Mouse (Mus musculus): ENCODE results near the gene Capn2. TPM values are rescaled to one million over a fixed set of nuclear protein-coding genes. Genes with fewer than 3 reads are reported as not detected.

The Capn2 gene
- total and polyA plus RNA-seq, 2 experiments from 2014 or later = 79.7 to 83.7 TPM

- Histone ChIP-seq H3K4me1 (ENCODE audit: insufficient read depth, low read length) (peaks cover 4% of the 10 kb centered on the region; the same call in 1 of the 2 replicates), H3K4me2 (ENCODE audit: low read depth, low read length) (no peak overlapping the region), H3K4me3 (ENCODE audit: low read length) (no peak overlapping the region), H3K27me3 (ENCODE audit: insufficient read depth, low read length) (no peaks in the 10 kb centered on the region), H3K9me3 (ENCODE audit: low read length) (no peaks in the 10 kb centered on the region), H3K27ac (no peak overlapping the region), H3K36me3 (ENCODE audit: insufficient read depth, low read length) (peaks cover 40% of the 10 kb centered on the region), H3K9ac (replicated peaks; ENCODE audit: low read length) (no peak overlapping the region)
- DNase-seq (ENCODE audit: low spot score) (no peak), ATAC-seq (no peak)
- WGBS = 77% methylated on average over 18 of the region's 18 CpGs
- no peak for TF ChIP-seq CTCF (IDR thresholded peaks at IDR 0.05; ENCODE audit: low read depth)
Observed at GRCm38 (mm10) chr1:182441791-182442473, 75.5 kb downstream of the Capn2 start.

GRCm38 (mm10) chr1:182439546-182440222 is 77.7 kb downstream of the Capn2 start:
- 59% methylated on average over 5 of the region's 5 CpGs for WGBS
- Histone ChIP-seq H3K36me3 (ENCODE audit: insufficient read depth, low read length) (peaks cover 31% of the 10 kb centered on the region), H3K27me3 (ENCODE audit: insufficient read depth, low read length) (no peaks in the 10 kb centered on the region), H3K9ac (replicated peaks; ENCODE audit: low read length) (no peak overlapping the region), H3K27ac (peak overlapping the region; percentile 36; the same call in 1 of the 2 replicates), H3K4me2 (ENCODE audit: low read depth, low read length) (no peak overlapping the region), H3K4me1 (ENCODE audit: insufficient read depth, low read length) (peaks cover 4% of the 10 kb centered on the region; the same call in 1 of the 2 replicates), H3K9me3 (ENCODE audit: low read length) (no peaks in the 10 kb centered on the region), H3K4me3 (ENCODE audit: low read length) (no peak overlapping the region)
- DNase-seq (ENCODE audit: low spot score) (peak; percentile 59), ATAC-seq (no peak)
- no peak for TF ChIP-seq CTCF (IDR thresholded peaks at IDR 0.05; ENCODE audit: low read depth)

- Histone ChIP-seq H3K4me1 (ENCODE audit: insufficient read depth, low read length) (peaks cover 4% of the 10 kb centered on the region; the same call in 1 of the 2 replicates), H3K9me3 (ENCODE audit: low read length) (no peaks in the 10 kb centered on the region), H3K9ac (replicated peaks; ENCODE audit: low read length) (no peak overlapping the region), H3K27ac (no peak overlapping the region), H3K27me3 (ENCODE audit: insufficient read depth, low read length) (no peaks in the 10 kb centered on the region), H3K4me2 (ENCODE audit: low read depth, low read length) (no peak overlapping the region), H3K4me3 (ENCODE audit: low read length) (no peak overlapping the region), H3K36me3 (ENCODE audit: insufficient read depth, low read length) (peaks cover 19% of the 10 kb centered on the region; the same call in 1 of the 2 replicates)
- DNase-seq (ENCODE audit: low spot score) (no peak), ATAC-seq (no peak)
- TF ChIP-seq CTCF (IDR thresholded peaks at IDR 0.05; ENCODE audit: low read depth) = no peak
- WGBS = 57% methylated on average over 5 of the region's 5 CpGs
Observed at GRCm38 (mm10) chr1:182436746-182437145, 80.7 kb downstream of the Capn2 start.

GRCm38 (mm10) chr1:182432059-182432458 is 85.3 kb downstream of the Capn2 start:
- Histone ChIP-seq H3K4me3 (ENCODE audit: low read length) (no peak overlapping the region), H3K27ac (no peak overlapping the region), H3K9ac (replicated peaks; ENCODE audit: low read length) (no peak overlapping the region), H3K27me3 (ENCODE audit: insufficient read depth, low read length) (no peaks in the 10 kb centered on the region), H3K4me2 (ENCODE audit: low read depth, low read length) (no peak overlapping the region), H3K9me3 (ENCODE audit: low read length) (no peaks in the 10 kb centered on the region), H3K4me1 (ENCODE audit: insufficient read depth, low read length) (no peaks in the 10 kb centered on the region), H3K36me3 (ENCODE audit: insufficient read depth, low read length) (peaks cover 14% of the 10 kb centered on the region; the same call in 1 of the 2 replicates)
- 98% methylated on average over 3 of the region's 3 CpGs for WGBS
- no peak for ATAC-seq
- no peak for DNase-seq (ENCODE audit: low spot score)
- no peak for TF ChIP-seq CTCF (IDR thresholded peaks at IDR 0.05; ENCODE audit: low read depth)

- Histone ChIP-seq H3K4me1 (ENCODE audit: insufficient read depth, low read length) (no peaks in the 10 kb centered on the region), H3K27ac (no peak overlapping the region), H3K36me3 (ENCODE audit: insufficient read depth, low read length) (peaks cover 9% of the 10 kb centered on the region; the same call in 1 of the 2 replicates), H3K4me3 (ENCODE audit: low read length) (no peak overlapping the region), H3K27me3 (ENCODE audit: insufficient read depth, low read length) (no peaks in the 10 kb centered on the region), H3K9me3 (ENCODE audit: low read length) (no peaks in the 10 kb centered on the region), H3K4me2 (ENCODE audit: low read depth, low read length) (no peak overlapping the region), H3K9ac (replicated peaks; ENCODE audit: low read length) (no peak overlapping the region)
- no peak for TF ChIP-seq CTCF (IDR thresholded peaks at IDR 0.05; ENCODE audit: low read depth)
- WGBS = 98% methylated on average over 2 of the region's 2 CpGs
- ATAC-seq (no peak), DNase-seq (ENCODE audit: low spot score) (no peak)
Observed at GRCm38 (mm10) chr1:182430676-182431075, 86.7 kb downstream of the Capn2 start.

GRCm38 (mm10) chr1:182429826-182430225 is 87.6 kb downstream of the Capn2 start:
- Histone ChIP-seq H3K4me3 (ENCODE audit: low read length) (no peak overlapping the region), H3K36me3 (ENCODE audit: insufficient read depth, low read length) (peaks cover 9% of the 10 kb centered on the region; the same call in 1 of the 2 replicates), H3K4me2 (ENCODE audit: low read depth, low read length) (no peak overlapping the region), H3K9ac (replicated peaks; ENCODE audit: low read length) (no peak overlapping the region), H3K9me3 (ENCODE audit: low read length) (no peaks in the 10 kb centered on the region), H3K4me1 (ENCODE audit: insufficient read depth, low read length) (no peaks in the 10 kb centered on the region), H3K27me3 (ENCODE audit: insufficient read depth, low read length) (no peaks in the 10 kb centered on the region), H3K27ac (no peak overlapping the region)
- ATAC-seq = no peak
- TF ChIP-seq CTCF (IDR thresholded peaks at IDR 0.05; ENCODE audit: low read depth) = no peak
- no peak for DNase-seq (ENCODE audit: low spot score)
- 85% methylated on average over 3 of the region's 3 CpGs for WGBS

Data from hindbrain, postnatal 0 days (tissue).